Mouse (Mus musculus) midbrain, embryonic 14.5 days (tissue): ENCODE measurements at regions not wholly inside any gene's neighbourhood (a gene's known extent, or its start where the extent isn't known, plus 50 kb on each side); places are given as distances from the start of the nearest gene placed in this dataset.
A peak's percentile ranks its signal among the peaks of the same experiment; 100 is the strongest.

Experiments used
- ATAC-seq: fragments of 200-750 bp; cut with Nextera tagmentation; 2 replicates; pipeline ENCODE4 v1.8.0; 2017; ENCODE audit warnings: moderate number of reproducible peaks, moderate library complexity; ENCODE audit not compliant: low FRiP score, low TSS enrichment
- DNase-seq: peaks from one replicate; pipeline ENCODE4 v3.0.0-alpha.2; 2015
- H3K27ac ChIP-seq: fragments of 300-500 bp; sonication (generic); replicated peaks from 2 replicates; pipeline ENCODE4 v1.5.1; 2014; ENCODE audit warnings: mild to moderate bottlenecking, low read depth, low read length, moderate library complexity
- H3K27me3 ChIP-seq: fragments of 300-500 bp; sonication (generic); 2 replicates; pipeline ENCODE4 v1.6.1; 2014; ENCODE audit warnings: low read length, control low read depth, mixed read lengths; ENCODE audit not compliant: control insufficient read depth, insufficient read depth
- H3K36me3 ChIP-seq: fragments of 300-500 bp; sonication (generic); 2 replicates; pipeline ENCODE4 v1.6.1; 2014; ENCODE audit warnings: low read length, control low read depth; ENCODE audit not compliant: control insufficient read depth, insufficient read depth
- H3K4me1 ChIP-seq: fragments of 300-500 bp; sonication (generic); 2 replicates; pipeline ENCODE4 v1.6.1; 2014; ENCODE audit warnings: mild to moderate bottlenecking, antibody characterized with exemption, low read length, control low read depth; ENCODE audit not compliant: control insufficient read depth, insufficient read depth
- H3K4me2 ChIP-seq: fragments of 300-500 bp; sonication (generic); 2 replicates; pipeline ENCODE4 v1.6.1; 2014; ENCODE audit warnings: mild to moderate bottlenecking, low read length, moderate library complexity
- H3K4me3 ChIP-seq: fragments of 300-500 bp; sonication (generic); replicated peaks from 2 replicates; pipeline ENCODE4 v1.5.1; 2014; ENCODE audit warnings: low read depth, low read length
- H3K9ac ChIP-seq: fragments of 300-500 bp; sonication (generic); replicated peaks from 2 replicates; pipeline ENCODE4 v1.6.1; 2014; ENCODE audit warnings: mild to moderate bottlenecking, low read length, moderate library complexity
- H3K9me3 ChIP-seq: fragments of 300-500 bp; sonication (generic); 2 replicates; pipeline ENCODE4 v1.6.1; 2016; ENCODE audit warnings: low read length, control low read depth, mixed read lengths; ENCODE audit not compliant: control insufficient read depth
- WGBS: fragments of 180-500 bp; shearing (Covaris S2); extraction: QIAGEN DNeasy Blood & Tissue Kit; methylation state at CpG from one replicate; pipeline ENCODE4 v1.1.7; 2014; 5-methylcytosine and 5-hydroxymethylcytosine counted together

DNA sequence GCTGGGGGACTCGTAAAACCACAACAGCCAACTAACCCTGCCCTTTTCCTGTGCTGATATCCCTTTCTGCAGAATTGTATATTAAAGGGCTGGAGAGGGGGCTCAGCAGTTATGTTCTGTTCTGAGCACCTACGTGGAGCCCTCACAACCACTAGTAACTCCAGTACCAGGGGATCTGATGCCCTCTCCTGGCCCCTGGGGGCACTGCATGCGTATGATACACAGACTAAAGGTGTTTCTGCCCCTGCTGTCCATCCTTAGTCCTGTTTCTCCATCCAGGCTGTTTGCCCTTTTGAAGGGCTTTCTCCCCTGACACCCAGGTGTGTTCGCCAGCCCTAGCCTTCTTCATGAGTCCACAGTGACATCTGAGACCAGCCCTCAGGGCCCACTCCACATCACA lies 109.9 kb upstream of the Slc22a12 start:
- no peak overlapping the region for H3K27ac ChIP-seq
- peaks cover 6% of the 10 kb centered on the region; the same call in 1 of the 2 replicates for H3K4me1 ChIP-seq
- 79% methylated on average over 4 of the region's 4 CpGs for WGBS
- H3K4me3 ChIP-seq: no peak overlapping the region
- no peak overlapping the region for H3K9ac ChIP-seq
- no peak for DNase-seq
- H3K27me3 ChIP-seq: no peaks in the 10 kb centered on the region
- ATAC-seq: no peak
- no peaks in the 10 kb centered on the region for H3K9me3 ChIP-seq
- H3K36me3 ChIP-seq: no peaks in the 10 kb centered on the region
- H3K4me2 ChIP-seq: no peak overlapping the region

DNA sequence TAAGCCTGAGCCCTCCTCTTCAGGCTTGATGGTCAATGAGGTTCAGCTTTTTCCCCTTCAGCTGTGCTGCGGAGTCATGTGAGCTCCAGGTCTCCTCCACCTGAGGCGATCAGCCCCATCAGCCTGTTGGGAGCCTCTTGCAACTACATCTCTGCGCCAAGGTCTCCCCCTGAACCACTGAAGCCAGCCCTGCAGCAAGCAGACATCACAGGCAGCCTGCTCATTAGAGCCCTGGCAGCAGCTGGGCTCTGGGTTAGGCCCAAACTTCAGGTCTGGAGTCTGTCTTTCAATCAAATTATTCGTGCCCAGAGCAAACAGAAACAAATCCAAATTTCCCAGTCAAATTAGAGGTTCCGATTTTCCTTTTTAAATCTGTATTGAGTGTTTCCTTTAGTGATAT lies 108.4 kb upstream of the Slc22a12 start:
- H3K36me3 ChIP-seq: no peaks in the 10 kb centered on the region
- peak overlapping the region; percentile 52 for H3K27ac ChIP-seq
- H3K9me3 ChIP-seq: no peaks in the 10 kb centered on the region
- 44% methylated on average over 5 of the region's 5 CpGs for WGBS
- H3K9ac ChIP-seq: 0 out of 2 replicates have a peak overlapping the region, but pooled peaks have one; percentile 20
- ATAC-seq (no peak), DNase-seq (peak; percentile 61)
- H3K4me2 ChIP-seq: no peak overlapping the region
- H3K4me3 ChIP-seq: no peak overlapping the region
- peaks cover 6% of the 10 kb centered on the region; the same call in 1 of the 2 replicates for H3K4me1 ChIP-seq
- H3K27me3 ChIP-seq: no peaks in the 10 kb centered on the region

DNA sequence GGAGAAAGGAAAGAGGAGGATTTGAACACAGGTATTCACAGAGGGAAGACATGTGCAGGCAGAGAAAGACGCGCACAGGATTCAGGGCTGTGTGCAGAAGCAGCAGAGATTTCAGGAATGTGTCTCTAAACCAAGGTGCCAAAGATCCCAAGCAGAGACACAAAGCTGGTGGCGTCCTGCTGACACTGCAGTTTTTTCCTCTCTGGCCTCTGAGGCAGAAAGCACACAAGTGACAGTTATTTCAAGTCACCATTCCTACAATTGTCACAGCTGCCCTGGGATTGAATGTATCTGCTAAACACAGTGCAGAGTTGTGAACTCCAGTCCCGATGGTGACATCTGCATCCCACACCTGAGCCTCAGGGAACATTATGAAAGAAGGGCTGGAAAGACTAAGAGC lies 107.1 kb upstream of the Slc22a12 start:
- no peak overlapping the region for H3K4me3 ChIP-seq
- peaks cover 6% of the 10 kb centered on the region; the same call in 1 of the 2 replicates for H3K4me1 ChIP-seq
- H3K36me3 ChIP-seq: no peaks in the 10 kb centered on the region
- no peaks in the 10 kb centered on the region for H3K27me3 ChIP-seq
- WGBS: 85% methylated on average over 4 of the region's 4 CpGs
- no peak for DNase-seq
- ATAC-seq: no peak
- H3K9me3 ChIP-seq: no peaks in the 10 kb centered on the region
- no peak overlapping the region for H3K9ac ChIP-seq
- H3K4me2 ChIP-seq: no peak overlapping the region
- H3K27ac ChIP-seq: no peak overlapping the region

DNA sequence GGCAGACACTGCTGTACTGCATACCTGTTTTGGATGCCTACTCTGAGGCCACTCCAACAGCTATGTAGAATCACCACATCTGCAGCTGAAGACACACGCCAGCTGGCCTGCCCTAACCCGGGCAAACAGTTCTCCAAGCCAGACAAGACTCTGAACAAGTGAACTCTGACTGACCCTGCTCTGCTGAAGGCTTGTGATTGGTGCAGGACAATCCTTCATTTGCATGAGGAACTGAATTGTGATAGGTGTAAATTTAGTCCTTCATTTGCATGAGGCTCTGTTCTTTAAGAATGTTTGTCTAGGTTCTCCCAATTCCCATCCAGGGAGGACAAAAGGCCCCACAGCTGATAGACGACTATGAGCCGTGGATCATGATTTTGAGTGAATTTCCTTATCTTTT lies 104.9 kb upstream of the Slc22a12 start:
- WGBS: 85% methylated on average over 4 of the region's 4 CpGs
- H3K36me3 ChIP-seq: no peaks in the 10 kb centered on the region
- H3K27me3 ChIP-seq: no peaks in the 10 kb centered on the region
- H3K9me3 ChIP-seq: no peaks in the 10 kb centered on the region
- ATAC-seq (no peak), DNase-seq (no peak)
- H3K9ac ChIP-seq: no peak overlapping the region
- H3K27ac ChIP-seq: no peak overlapping the region
- H3K4me1 ChIP-seq: peaks cover 6% of the 10 kb centered on the region; the same call in 1 of the 2 replicates
- H3K4me3 ChIP-seq: no peak overlapping the region
- H3K4me2 ChIP-seq: no peak overlapping the region

DNA sequence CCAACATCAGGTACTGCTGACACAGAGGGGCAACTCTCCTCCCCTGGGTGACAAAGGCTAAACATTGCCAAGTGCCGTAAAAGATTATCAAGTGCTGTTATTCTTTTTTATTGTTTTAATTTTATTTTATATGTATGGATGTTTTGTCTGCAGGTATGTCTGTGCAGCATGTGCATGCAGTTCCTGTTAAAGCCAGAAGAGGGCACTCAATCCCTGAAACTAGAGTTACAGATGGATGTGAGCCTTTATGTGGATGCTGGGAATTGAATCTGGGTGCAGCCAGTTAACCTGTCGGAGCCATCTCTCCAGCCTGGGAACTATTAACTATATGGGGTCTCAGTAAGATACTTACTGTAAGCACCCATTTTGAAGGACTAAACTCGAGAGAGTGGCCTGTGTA lies 104.4 kb upstream of the Slc22a12 start:
- no peak overlapping the region for H3K9ac ChIP-seq
- ATAC-seq (no peak), DNase-seq (no peak)
- no peak overlapping the region for H3K27ac ChIP-seq
- H3K4me2 ChIP-seq: no peak overlapping the region
- H3K4me1 ChIP-seq: peaks cover 6% of the 10 kb centered on the region; the same call in 1 of the 2 replicates
- no peak overlapping the region for H3K4me3 ChIP-seq
- WGBS: 88% methylated on average over 3 of the region's 3 CpGs
- no peaks in the 10 kb centered on the region for H3K27me3 ChIP-seq
- H3K36me3 ChIP-seq: no peaks in the 10 kb centered on the region
- H3K9me3 ChIP-seq: no peaks in the 10 kb centered on the region

DNA sequence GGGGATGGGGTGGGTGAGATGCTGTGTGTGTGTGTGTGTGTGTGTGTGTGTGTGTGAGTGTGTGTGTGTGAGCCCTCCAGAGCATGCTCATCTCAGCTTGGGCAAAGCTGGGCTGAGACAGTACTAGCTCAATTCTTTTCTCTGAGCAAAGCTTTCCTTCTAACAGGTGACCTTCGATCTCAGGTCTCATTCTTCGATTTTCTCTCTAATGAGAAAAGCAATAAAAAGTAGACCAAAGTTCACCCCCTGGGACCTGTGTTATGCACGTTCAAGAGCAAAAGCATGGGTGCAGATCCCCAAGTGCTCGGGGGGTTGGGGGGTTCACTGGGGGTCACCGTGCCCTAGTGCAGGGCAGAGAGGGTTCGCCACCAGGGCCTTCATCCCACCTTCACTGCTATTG lies 103.1 kb upstream of the Slc22a12 start:
- Histone ChIP-seq H3K4me2 (no peak overlapping the region), H3K9ac (no peak overlapping the region), H3K27me3 (no peaks in the 10 kb centered on the region), H3K9me3 (no peaks in the 10 kb centered on the region), H3K27ac (no peak overlapping the region), H3K4me1 (peaks cover 3% of the 10 kb centered on the region; the same call in 1 of the 2 replicates), H3K36me3 (no peaks in the 10 kb centered on the region), H3K4me3 (no peak overlapping the region)
- ATAC-seq: no peak
- no peak for DNase-seq
- 85% methylated on average over 6 of the region's 6 CpGs for WGBS

DNA sequence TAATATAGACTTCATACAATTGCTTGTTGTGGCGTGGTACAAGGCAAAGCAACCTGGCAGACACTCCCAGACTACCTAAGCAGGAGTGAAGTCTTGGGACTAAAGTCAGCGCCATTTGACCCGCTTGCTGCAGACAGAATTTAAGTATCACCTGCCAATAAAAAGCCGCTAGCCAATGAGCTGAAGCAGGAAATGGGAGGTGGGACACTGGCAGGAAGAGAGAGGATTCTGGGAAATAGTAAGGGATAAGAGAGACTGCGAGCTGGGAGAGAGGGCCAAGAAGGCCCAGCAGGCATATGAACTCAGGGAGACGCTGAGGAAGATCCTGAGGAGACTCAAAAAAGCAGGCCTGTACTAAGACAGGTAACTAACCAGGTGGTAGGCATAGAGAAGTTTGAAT lies 102.0 kb upstream of the Slc22a12 start:
- Histone ChIP-seq H3K9ac (no peak overlapping the region), H3K27me3 (no peaks in the 10 kb centered on the region), H3K4me3 (no peak overlapping the region), H3K4me1 (no peaks in the 10 kb centered on the region), H3K9me3 (no peaks in the 10 kb centered on the region), H3K4me2 (no peak overlapping the region), H3K36me3 (no peaks in the 10 kb centered on the region), H3K27ac (no peak overlapping the region)
- DNase-seq (no peak), ATAC-seq (no peak)
- 81% methylated on average over 6 of the region's 6 CpGs for WGBS

DNA sequence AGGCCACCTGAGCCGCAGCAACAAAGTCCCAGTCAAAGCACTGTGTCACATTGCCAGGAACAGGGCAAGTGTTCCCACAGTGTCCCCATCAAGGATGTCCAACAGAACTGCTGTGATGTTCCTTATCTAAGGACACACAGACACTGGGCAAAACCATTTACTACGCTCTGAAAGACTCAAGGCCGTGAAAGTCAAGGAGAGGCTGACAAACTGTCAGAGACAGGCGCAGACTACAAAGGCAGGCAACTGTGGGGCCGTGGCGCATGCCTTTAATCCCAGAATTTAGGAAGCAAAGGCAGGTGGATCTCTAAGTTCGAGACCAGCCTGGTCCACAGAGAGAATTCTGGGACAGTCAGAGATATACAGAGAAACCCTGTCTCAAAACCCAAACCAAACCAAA lies 96.8 kb upstream of the Slc22a12 start:
- no peak for ATAC-seq
- no peak for DNase-seq
- Histone ChIP-seq H3K4me3 (no peak overlapping the region), H3K36me3 (no peaks in the 10 kb centered on the region), H3K4me2 (no peak overlapping the region), H3K27me3 (no peaks in the 10 kb centered on the region), H3K9me3 (no peaks in the 10 kb centered on the region), H3K4me1 (no peaks in the 10 kb centered on the region), H3K27ac (no peak overlapping the region), H3K9ac (no peak overlapping the region)
- 84% methylated on average over 7 of the region's 7 CpGs for WGBS

DNA sequence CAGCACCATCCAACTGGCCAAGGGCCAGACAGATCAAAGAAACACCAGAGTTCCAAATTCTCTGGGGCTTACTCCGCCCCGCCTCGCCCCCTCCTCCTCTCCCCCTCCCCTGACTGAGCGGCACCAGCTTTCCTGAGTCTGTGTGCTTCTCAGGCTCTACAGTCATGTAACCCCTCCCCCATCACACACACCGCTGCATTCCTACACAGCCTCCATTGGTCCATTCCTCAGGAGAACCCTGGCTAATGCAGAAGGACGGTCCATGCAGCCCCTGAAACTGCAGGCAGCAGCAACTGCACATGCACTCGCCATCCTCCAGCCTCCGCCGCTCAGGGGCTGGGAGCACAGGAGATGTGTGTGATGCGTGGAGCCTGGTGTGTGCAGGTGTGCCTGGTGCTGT lies 90.6 kb upstream of the Slc22a12 start:
- H3K4me1 ChIP-seq: no peaks in the 10 kb centered on the region
- WGBS: 41% methylated on average over 10 of the region's 10 CpGs
- no peak overlapping the region for H3K9ac ChIP-seq
- no peak overlapping the region for H3K4me2 ChIP-seq
- no peak overlapping the region for H3K27ac ChIP-seq
- ATAC-seq: no peak
- no peaks in the 10 kb centered on the region for H3K9me3 ChIP-seq
- no peak overlapping the region for H3K4me3 ChIP-seq
- no peaks in the 10 kb centered on the region for H3K36me3 ChIP-seq
- H3K27me3 ChIP-seq: no peaks in the 10 kb centered on the region
- peak; percentile 46 for DNase-seq
